ENCODE assay signal across 28 mouse cellular contexts in genomic region chr7:82233201-82233600, GRCm38 (mm10). TPM values are rescaled to one million over a fixed set of nuclear protein-coding genes. Genes with fewer than 3 reads are reported as not detected.
DNase-seq lines count a peak whose midpoint lies in the region; ATAC-seq and TF ChIP-seq lines count a peak whose summit lies in the region.
"Had no signal": no experiment of that assay in that cellular context is flagged by ENCODE, and none has a peak within 500 bp of the region (broad histone marks: within the 10 kb centered on the region; RNA-seq: fewer than 3 reads in every experiment).

No protein-coding gene starts in this region.

- no peak; the same call in 1 of the 2 replicates for TF ChIP-seq EP300 in ES-Bruce4 (IDR thresholded peaks at IDR 0.05; ENCODE audit: insufficient read depth, low read depth, low read length)
- TF ChIP-seq EP300 in stomach, postnatal 0 days (optimal IDR thresholded peaks at IDR 0.05) = no peak

- H3K9ac ChIP-seq in ES-Bruce4 (ENCODE audit: low read depth, poor library complexity, severe bottlenecking) = no peak overlapping the region
- H3K9ac ChIP-seq in ES-E14 (ENCODE audit: insufficient read depth, low read depth, low read length, poor library complexity, severe bottlenecking) = no peak overlapping the region
- no peak overlapping the region for H3K9ac ChIP-seq in stomach, postnatal 0 days (ENCODE audit: low read length)
- H3K9ac ChIP-seq: embryonic facial prominence, embryonic 13.5 days; forebrain, embryonic 12.5 days; forebrain, embryonic 15.5 days; heart, embryonic 12.5 days; heart, embryonic 15.5 days; hindbrain, embryonic 14.5 days had no signal

- in situ Hi-C loops in ES-E14 (cut with MboI; ENCODE audit: low sequenced_read_pairs in 2 of 2, unreplicated experiment in 2 of 2) = no loop called here

- no peak overlapping the region for H3K4me3 ChIP-seq in thymus, adult 2 months (ENCODE audit: control insufficient read depth, insufficient read depth, low read length)
- peak overlapping the region; percentile 18 for H3K4me3 ChIP-seq in ES-Bruce4 (ENCODE audit: low read depth, low read length)
- peak overlapping the region in 1 of 2 experiments; percentile 5; a peak in 2 of 4 replicates for H3K4me3 ChIP-seq in ES-E14 (ENCODE audit: insufficient read depth in 1 of 2, low read depth in 1 of 2, low read length in 2 of 2, poor library complexity in 1 of 2, severe bottlenecking in 1 of 2)
- no peak overlapping the region for H3K4me3 ChIP-seq in embryonic facial prominence, embryonic 10.5 days
- no peak overlapping the region for H3K4me3 ChIP-seq in stomach, postnatal 0 days (ENCODE audit: low read depth, low read length)
- H3K4me3 ChIP-seq: embryonic facial prominence, embryonic 13.5 days; erythroblast, embryonic 14.5 days; forebrain, embryonic 12.5 days; forebrain, embryonic 15.5 days; heart, embryonic 12.5 days; heart, embryonic 15.5 days had no signal

- H3K9me3 ChIP-seq in ES-Bruce4 (replicated peaks; ENCODE audit: control insufficient read depth, insufficient read depth, low read length, poor library complexity, severe bottlenecking) (no peaks in the 10 kb centered on the region), ES-E14 (ENCODE audit: control insufficient read depth, insufficient read depth, low read depth, low read length) (no peaks in the 10 kb centered on the region)
- H3K9me3 ChIP-seq in embryonic facial prominence, embryonic 10.5 days = no peaks in the 10 kb centered on the region
- H3K9me3 ChIP-seq in stomach, postnatal 0 days (ENCODE audit: control insufficient read depth, low read length) = no peaks in the 10 kb centered on the region
- H3K9me3 ChIP-seq: embryonic facial prominence, embryonic 13.5 days; forebrain, embryonic 12.5 days; forebrain, embryonic 15.5 days; heart, embryonic 12.5 days; heart, embryonic 15.5 days had no signal

- TF ChIP-seq POLR2A in thymus, adult 2 months (IDR thresholded peaks at IDR 0.05; ENCODE audit: control insufficient read depth, extremely low read depth, insufficient read depth, low read length, poor library complexity) = no peak
- no peak for TF ChIP-seq POLR2A in ES-Bruce4 (IDR thresholded peaks at IDR 0.05; ENCODE audit: insufficient read depth, low read length)

- H3K27ac ChIP-seq in thymus, adult 2 months (ENCODE audit: control insufficient read depth, insufficient read depth, low read length) = peak overlapping the region; percentile 99
- peak overlapping the region; percentile 86 for H3K27ac ChIP-seq in ES-Bruce4 (ENCODE audit: insufficient read depth, low read length)
- peak overlapping the region; percentile 79 for H3K27ac ChIP-seq in ES-E14 (ENCODE audit: insufficient read depth, low read depth, low read length, poor library complexity, severe bottlenecking)
- H3K27ac ChIP-seq in embryonic facial prominence, embryonic 10.5 days (replicated peaks) = peak overlapping the region; percentile 48; the same call in 1 of the 2 replicates
- no peak overlapping the region for H3K27ac ChIP-seq in stomach, postnatal 0 days (replicated peaks)
- H3K27ac ChIP-seq: embryonic facial prominence, embryonic 13.5 days; forebrain, embryonic 12.5 days; forebrain, embryonic 15.5 days; heart, embryonic 15.5 days; hindbrain, embryonic 14.5 days; hindbrain, postnatal 0 days had no signal

- no peak for ATAC-seq in stomach, postnatal 0 days (ENCODE audit: low FRiP score, low TSS enrichment)
- ATAC-seq: CD4-positive, CD25-positive, alpha-beta regulatory T cell, adult 4 months; forebrain, embryonic 15.5 days; hindbrain, postnatal 0 days had no signal

- no peaks in the 10 kb centered on the region for H3K36me3 ChIP-seq in thymus, adult 2 months (ENCODE audit: control insufficient read depth, insufficient read depth, low read length)
- H3K36me3 ChIP-seq in ES-Bruce4 (ENCODE audit: control insufficient read depth, insufficient read depth, low read length, poor library complexity, severe bottlenecking) (no peaks in the 10 kb centered on the region), ES-E14 (ENCODE audit: control insufficient read depth, insufficient read depth, low read length, poor library complexity, severe bottlenecking) (no peaks in the 10 kb centered on the region)
- H3K36me3 ChIP-seq in embryonic facial prominence, embryonic 10.5 days (replicated peaks) = no peaks in the 10 kb centered on the region
- no peaks in the 10 kb centered on the region for H3K36me3 ChIP-seq in stomach, postnatal 0 days (ENCODE audit: control insufficient read depth, insufficient read depth, low read length)
- H3K36me3 ChIP-seq: embryonic facial prominence, embryonic 13.5 days; forebrain, embryonic 12.5 days; forebrain, embryonic 15.5 days; heart, embryonic 12.5 days; heart, embryonic 15.5 days had no signal

- no peaks in the 10 kb centered on the region for H3K27me3 ChIP-seq in thymus, adult 2 months (ENCODE audit: control insufficient read depth, insufficient read depth, low read length)
- H3K27me3 ChIP-seq in ES-Bruce4 (ENCODE audit: control insufficient read depth, insufficient read depth, low read length, poor library complexity, severe bottlenecking) = no peaks in the 10 kb centered on the region
- H3K27me3 ChIP-seq in embryonic facial prominence, embryonic 10.5 days (replicated peaks; ENCODE audit: low read depth, poor library complexity, severe bottlenecking) = no peaks in the 10 kb centered on the region
- no peaks in the 10 kb centered on the region for H3K27me3 ChIP-seq in stomach, postnatal 0 days (ENCODE audit: control insufficient read depth, insufficient read depth, low read length)
- H3K27me3 ChIP-seq: embryonic facial prominence, embryonic 13.5 days; forebrain, embryonic 12.5 days; forebrain, embryonic 15.5 days; heart, embryonic 12.5 days; heart, embryonic 15.5 days had no signal

- 94% methylated on average over 7 of the region's 7 CpGs for WGBS in thymus, adult 2 months
- WGBS in embryonic facial prominence, embryonic 10.5 days = 59% methylated on average over 7 of the region's 7 CpGs
- WGBS in stomach, postnatal 0 days = 80% methylated on average over 7 of the region's 7 CpGs

- H3K4me1 ChIP-seq in thymus, adult 2 months (replicated peaks; ENCODE audit: control insufficient read depth, insufficient read depth, low read length) = peaks cover 34% of the 10 kb centered on the region
- H3K4me1 ChIP-seq in ES-Bruce4 (ENCODE audit: control insufficient read depth, insufficient read depth, low read length) (peaks cover 11% of the 10 kb centered on the region), ES-E14 (ENCODE audit: control insufficient read depth in 2 of 2, insufficient read depth in 2 of 2, low read length in 2 of 2, poor library complexity in 1 of 2) (peaks cover 6 to 16% of the 10 kb centered on the region in 2 experiments; a peak in 3 of 4 replicates)
- peaks cover 41% of the 10 kb centered on the region for H3K4me1 ChIP-seq in embryonic facial prominence, embryonic 10.5 days
- H3K4me1 ChIP-seq in stomach, postnatal 0 days (replicated peaks; ENCODE audit: control insufficient read depth, insufficient read depth) = no peaks in the 10 kb centered on the region

- no peak for DNase-seq in thymus, adult 2 months
- DNase-seq in thymus, postnatal 4 days = no peak
- no peak for DNase-seq in ES-E14 (ENCODE audit: low read depth, low spot score)
- no peak for DNase-seq in embryonic facial prominence, embryonic 10.5 days (ENCODE audit: low spot score)
- DNase-seq in stomach, postnatal 0 days (ENCODE audit: low spot score) = no peak
- DNase-seq in heart, postnatal 4 days = no peak
- no peak for DNase-seq in urinary bladder, adult 18-20 months (ENCODE audit: low spot score in 2 of 2)
- DNase-seq: adrenal gland, adult 2 months; adrenal gland, postnatal 14 days; cerebellum, adult 11 months; cerebellum, adult 2 months; cerebellum, adult 9-11 months; cerebellum, postnatal 25 days; gastrocnemius, postnatal 25 days; heart, adult 18-20 months; heart, postnatal 10 days; heart, postnatal 36 days had no signal

- no peak for TF ChIP-seq CTCF in thymus, adult 2 months (IDR thresholded peaks at IDR 0.05; ENCODE audit: borderline replicate concordance, control insufficient read depth, extremely low read depth, insufficient read depth, low read length, poor library complexity)
- no peak for TF ChIP-seq CTCF in ES-Bruce4 (IDR thresholded peaks at IDR 0.05; ENCODE audit: low read depth, low read length)
- TF ChIP-seq CTCF in stomach, postnatal 0 days (IDR thresholded peaks at IDR 0.05; ENCODE audit: low read depth) = no peak

- H3K4me2 ChIP-seq in stomach, postnatal 0 days (replicated peaks; ENCODE audit: low read depth) = no peak overlapping the region
- H3K4me2 ChIP-seq: embryonic facial prominence, embryonic 13.5 days; forebrain, embryonic 12.5 days; forebrain, embryonic 15.5 days; heart, embryonic 12.5 days; heart, embryonic 15.5 days; hindbrain, embryonic 14.5 days had no signal

TF ChIP-seq in ES-E14, 5 proteins besides CTCF, POLR2A, EP300 and RAD21:
- no peak for TF ChIP-seq ZC3H11A (IDR thresholded peaks at IDR 0.05; ENCODE audit: borderline replicate concordance, low read depth, low read length)

RNA-seq across cellular contexts. Expression of gene Sh3gl3, which starts 59.6 kb away (rescaled TPM):
- 0.13 and 0.26 TPM in 2 replicates for polyA plus RNA-seq in thymus, adult 2 months (2012; rRNA removed)
- 16.8 and 20.9 TPM in 2 replicates for polyA plus RNA-seq in ES-Bruce4 (2011; ENCODE audit: insufficient read depth, insufficient read length, low read depth, missing spikeins)
- 8.0 and 11.6 TPM in 2 replicates for total RNA-seq in ES-E14 (2012; rRNA removed)
- polyA plus RNA-seq in embryonic facial prominence, embryonic 10.5 days (2016; fragmentation: Nextera tagmentation; extraction: Ambion mirVana) = 6.9 and 15.4 TPM in 2 replicates
- polyA plus RNA-seq in stomach, postnatal 0 days (2015; fragmentation: Nextera tagmentation; extraction: Ambion mirVana) = 4.0 and 4.9 TPM in 2 replicates
- total RNA-seq in heart, postnatal 4 days (2021) = 1 to 10 TPM; 1.9 to 2.9 TPM
- total RNA-seq: common myeloid progenitor, adult 5-6 weeks had no signal
- polyA plus RNA-seq: erythroblast, embryonic 14.5 days had no signal
